Mouse (Mus musculus): ENCODE measurements around the gene Sema3b.

GRCm38 (mm10) chr9:107645153-107645510 lies 36.1 kb upstream of the Sema3b start:
- TF ChIP-seq CTCF (IDR thresholded peaks at IDR 0.05; ENCODE audit: insufficient read depth, low read length) (no peak), POLR2A (IDR thresholded peaks at IDR 0.05; ENCODE audit: borderline replicate concordance, extremely low read depth, low read depth, low read length) (no peak)

Measured in lung, adult 2 months (tissue).